Mouse (Mus musculus) liver, postnatal 0 days (tissue): Measurements from ENCODE around the gene Ppp4r3a. TPM values are rescaled to one million over a fixed set of nuclear protein-coding genes. Genes with fewer than 3 reads are reported as not detected.

Experiments used
- ATAC-seq: fragments of 200-750 bp; cut with Nextera tagmentation; 2 replicates; pipeline ENCODE4 v1.8.0; 2017; ENCODE audit warnings: mild to moderate bottlenecking, moderate library complexity
- DNase-seq: peaks from one replicate; pipeline ENCODE4 v3.0.0-alpha.2; 2016
- H3K27ac ChIP-seq: fragments of 300-500 bp; sonication (generic); 2 replicates; pipeline ENCODE4 v1.5.1; 2014; ENCODE audit warnings: antibody characterized with exemption, moderate library complexity, mild to moderate bottlenecking, low read depth
- H3K27me3 ChIP-seq: fragments of 300-500 bp; sonication (generic); 2 replicates; pipeline ENCODE4 v1.6.1; 2014; ENCODE audit warnings: low read length, control low read depth, mixed read lengths; ENCODE audit not compliant: insufficient read depth
- H3K36me3 ChIP-seq: fragments of 300-500 bp; sonication (generic); replicated peaks from 2 replicates; pipeline ENCODE4 v1.6.1; 2014; ENCODE audit warnings: mild to moderate bottlenecking, control low read depth, low read length, moderate library complexity, mixed read lengths; ENCODE audit not compliant: insufficient read depth
- H3K4me1 ChIP-seq: fragments of 300-500 bp; sonication (generic); 2 replicates; pipeline ENCODE4 v1.6.1; 2014; ENCODE audit warnings: antibody characterized with exemption, mild to moderate bottlenecking, control low read depth; ENCODE audit not compliant: insufficient read depth
- H3K4me2 ChIP-seq: fragments of 300-500 bp; sonication (generic); 2 replicates; pipeline ENCODE4 v1.6.1; 2014; ENCODE audit warnings: low read depth, mild to moderate bottlenecking, low read length, moderate library complexity, mixed read lengths
- H3K4me3 ChIP-seq: fragments of 300-500 bp; sonication (generic); 2 replicates; pipeline ENCODE4 v1.5.1; 2014; ENCODE audit warnings: low read depth, low read length
- H3K9ac ChIP-seq: fragments of 300-500 bp; sonication (generic); replicated peaks from 2 replicates; pipeline ENCODE4 v1.6.1; 2014; ENCODE audit warnings: mild to moderate bottlenecking, moderate library complexity
- H3K9me3 ChIP-seq: fragments of 300-500 bp; sonication (generic); 2 replicates; pipeline ENCODE4 v1.6.1; 2016; ENCODE audit warnings: mild to moderate bottlenecking, control low read depth, low read length, mixed read lengths
- CTCF ChIP-seq: sonication (generic); IDR thresholded peaks from 2 replicates; pipeline ENCODE4 v1.5.1; 2016; ENCODE audit warnings: antibody characterized with exemption, low read depth
- EP300 ChIP-seq: IDR thresholded peaks from 2 replicates; pipeline ENCODE4 v1.6.1; 2016; ENCODE audit warnings: antibody characterized with exemption, low read depth, mild to moderate bottlenecking
- WGBS: fragments of 180-500 bp; shearing (Covaris S2); extraction: QIAGEN DNeasy Blood & Tissue Kit; methylation state at CpG from one replicate; pipeline ENCODE4 v1.1.7; 2014; ENCODE audit not compliant: insufficient replicate concordance; 5-methylcytosine and 5-hydroxymethylcytosine counted together
- polyA plus RNA-seq: library from polyadenylated mRNA; unstranded; fragments of >200 nt; fragmentation: Nextera tagmentation; extraction: Ambion mirVana; gene quantifications from 2 replicates; pipeline ENCODE4 v1.2.1, GENCODE M21; 2015

Gene Ppp4r3a
- polyA plus RNA-seq, 1 experiment from 2014 or later, result 14.1 TPM

DNA sequence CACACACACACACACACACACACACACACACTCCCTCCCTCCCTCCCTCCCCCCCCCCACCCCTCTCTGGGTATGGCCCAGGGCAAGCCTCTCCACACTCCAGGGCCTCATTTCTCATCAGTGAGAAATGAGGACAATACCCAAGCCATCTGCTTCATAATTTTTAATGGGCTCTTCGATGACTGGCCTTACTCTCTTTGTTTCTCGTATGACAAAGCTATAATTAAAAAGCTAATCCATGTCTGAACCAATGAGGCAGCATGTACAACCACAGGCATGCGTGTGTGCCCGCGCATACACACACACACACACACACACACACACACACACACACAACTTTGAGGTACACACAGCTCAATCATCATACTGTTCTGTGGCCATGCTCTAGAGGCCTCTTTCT lies 78.5 kb downstream of the Ppp4r3a start:
- Histone ChIP-seq H3K27ac (no peak overlapping the region), H3K36me3 (no peaks in the 10 kb centered on the region), H3K9ac (no peak overlapping the region), H3K9me3 (no peaks in the 10 kb centered on the region), H3K4me1 (peaks cover 27% of the 10 kb centered on the region), H3K4me2 (no peak overlapping the region), H3K4me3 (no peak overlapping the region), H3K27me3 (no peaks in the 10 kb centered on the region)
- DNase-seq, result no peak
- 94% methylated on average over 5 of the region's 5 CpGs for WGBS
- TF ChIP-seq CTCF (no peak), EP300 (no peak)
- ATAC-seq, result no peak

- Histone ChIP-seq H3K4me3 (no peak overlapping the region), H3K9ac (peak overlapping the region; percentile 16; the same call in 1 of the 2 replicates), H3K4me2 (no peak overlapping the region), H3K27ac (no peak overlapping the region), H3K9me3 (no peaks in the 10 kb centered on the region), H3K4me1 (peaks cover 27% of the 10 kb centered on the region), H3K36me3 (no peaks in the 10 kb centered on the region), H3K27me3 (no peaks in the 10 kb centered on the region)
- no peak for ATAC-seq
- 54% methylated on average over 4 of the region's 4 CpGs for WGBS
- no peak for TF ChIP-seq CTCF
- no peak for TF ChIP-seq EP300
- no peak for DNase-seq
Measured at GRCm38 (mm10) chr12:101002801-101003513, 80.5 kb downstream of the Ppp4r3a start.

DNA sequence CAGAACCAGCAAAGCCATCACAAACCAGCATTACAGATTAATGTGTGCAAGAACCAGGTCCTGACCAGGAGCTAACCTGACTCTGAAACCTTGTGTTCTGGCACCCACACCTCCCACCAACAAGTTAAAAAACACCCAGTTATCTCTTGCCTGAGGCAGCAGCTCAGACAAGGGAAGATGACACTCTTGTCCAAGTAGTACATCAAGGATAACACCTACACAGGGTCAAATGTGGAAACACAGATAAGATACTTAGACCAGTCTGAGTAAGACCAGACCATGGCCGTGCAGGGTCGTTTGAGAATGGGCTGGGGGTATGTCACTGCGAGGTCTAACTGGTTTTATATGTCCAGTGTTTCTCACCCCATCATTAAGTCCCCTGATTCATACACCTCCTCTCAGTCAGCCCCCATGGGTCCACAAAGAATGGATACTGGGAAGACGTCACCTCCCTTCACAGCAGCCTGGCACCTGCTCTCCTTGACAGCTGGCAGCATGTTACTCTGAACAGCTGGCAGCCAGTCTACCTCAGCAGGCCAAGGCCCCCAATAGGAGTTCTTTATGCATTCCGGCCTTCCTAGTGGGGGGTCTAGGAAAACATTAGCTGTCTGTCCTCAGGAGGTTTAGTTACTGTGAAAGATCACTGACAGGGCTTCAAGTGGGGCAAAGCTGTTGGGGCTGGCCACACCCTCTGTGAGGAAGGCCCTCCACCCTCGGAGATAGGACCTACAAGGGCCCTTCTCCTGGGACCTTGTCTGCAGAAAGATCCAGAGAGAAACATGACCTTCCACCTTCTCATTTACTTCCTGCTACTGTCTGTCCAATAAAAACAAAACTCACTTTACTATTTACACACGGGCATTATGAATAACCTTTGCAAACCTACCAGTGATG lies 84.2 kb downstream of the Ppp4r3a start:
- WGBS, result 58% methylated on average over 7 of the region's 7 CpGs
- no peak overlapping the region; the same call in 1 of the 2 replicates for H3K27ac ChIP-seq
- no peaks in the 10 kb centered on the region for H3K9me3 ChIP-seq
- H3K27me3 ChIP-seq, result no peaks in the 10 kb centered on the region
- no peak overlapping the region for H3K4me3 ChIP-seq
- peak; percentile 62 for ATAC-seq
- TF ChIP-seq CTCF (no peak), EP300 (no peak; the same call in 1 of the 2 replicates)
- H3K36me3 ChIP-seq, result no peaks in the 10 kb centered on the region
- no peak overlapping the region for H3K4me2 ChIP-seq
- peaks cover 34% of the 10 kb centered on the region for H3K4me1 ChIP-seq
- no peak overlapping the region for H3K9ac ChIP-seq
- DNase-seq, result no peak

GRCm38 (mm10) chr12:100998564-100998962 lies 84.9 kb downstream of the Ppp4r3a start:
- 53% methylated on average over 8 of the region's 8 CpGs for WGBS
- H3K4me3 ChIP-seq, result no peak overlapping the region
- no peak for TF ChIP-seq CTCF
- peak; percentile 4; the same call in 1 of the 2 replicates for TF ChIP-seq EP300
- H3K9ac ChIP-seq, result no peak overlapping the region
- peaks cover 34% of the 10 kb centered on the region for H3K4me1 ChIP-seq
- no peak overlapping the region for H3K27ac ChIP-seq
- no peak for ATAC-seq
- no peak for DNase-seq
- no peaks in the 10 kb centered on the region for H3K9me3 ChIP-seq
- H3K4me2 ChIP-seq, result no peak overlapping the region
- H3K36me3 ChIP-seq, result no peaks in the 10 kb centered on the region
- H3K27me3 ChIP-seq, result no peaks in the 10 kb centered on the region

GRCm38 (mm10) chr12:100997830-100998563 lies 85.5 kb downstream of the Ppp4r3a start:
- H3K27me3 ChIP-seq, result no peaks in the 10 kb centered on the region
- no peak overlapping the region for H3K9ac ChIP-seq
- no peak overlapping the region for H3K4me3 ChIP-seq
- no peak overlapping the region for H3K4me2 ChIP-seq
- H3K9me3 ChIP-seq, result no peaks in the 10 kb centered on the region
- no peak for TF ChIP-seq CTCF
- TF ChIP-seq EP300, result no peak
- H3K4me1 ChIP-seq, result peaks cover 36% of the 10 kb centered on the region
- DNase-seq (no peak), ATAC-seq (no peak)
- no peak overlapping the region for H3K27ac ChIP-seq
- 40% methylated on average over 10 of the region's 10 CpGs for WGBS
- H3K36me3 ChIP-seq, result no peaks in the 10 kb centered on the region

- Histone ChIP-seq H3K36me3 (no peaks in the 10 kb centered on the region), H3K9ac (no peak overlapping the region), H3K27me3 (no peaks in the 10 kb centered on the region), H3K9me3 (no peaks in the 10 kb centered on the region), H3K4me2 (no peak overlapping the region), H3K27ac (no peak overlapping the region), H3K4me3 (no peak overlapping the region), H3K4me1 (peaks cover 36% of the 10 kb centered on the region)
- ATAC-seq, result peak; percentile 78
- WGBS, result 55% methylated on average over 5 of the region's 5 CpGs
- peak; percentile 24 for DNase-seq
- TF ChIP-seq CTCF (no peak), EP300 (no peak)
Measured at GRCm38 (mm10) chr12:100996378-100996898, 87.1 kb downstream of the Ppp4r3a start.
